Mouse (Mus musculus) C2C12 (cell line): Measurements from ENCODE around the gene Hoxa5. TPM values are rescaled to one million over a fixed set of nuclear protein-coding genes. Genes with fewer than 3 reads are reported as not detected.

ENCODE experiments used
- H3K27me3 ChIP-seq: one replicate; pipeline ENCODE4 v1.6.1; 2011; ENCODE audit not compliant: control insufficient read depth, insufficient read depth, insufficient read length
- H3K36me3 ChIP-seq: one replicate; pipeline ENCODE4 v1.6.1; 2011; ENCODE audit not compliant: control insufficient read depth, insufficient read depth
- H3K4me3 ChIP-seq: one replicate; pipeline ENCODE4 v1.5.1; 2011; ENCODE audit warnings: mild to moderate bottlenecking, control low read depth; ENCODE audit not compliant: poor library complexity, insufficient read depth, severe bottlenecking
- H3K79me2 ChIP-seq: one replicate; pipeline ENCODE4 v1.6.1; 2011; ENCODE audit not compliant: control insufficient read depth, insufficient read depth
- H3K79me3 ChIP-seq: one replicate; pipeline ENCODE4 v1.6.1; 2011; ENCODE audit warnings: low read depth, control low read depth
- H3ac ChIP-seq: one replicate; pipeline ENCODE3; 2011; ENCODE audit warnings: low read depth; ENCODE audit not compliant: control insufficient read depth, insufficient read length
- CEBPB ChIP-seq: IDR thresholded peaks from one replicate; pipeline ENCODE4 v1.6.1; 2011; ENCODE audit warnings: low read depth, mild to moderate bottlenecking, control low read depth, moderate library complexity
- CTCF ChIP-seq: IDR thresholded peaks from one replicate; pipeline ENCODE4 v1.5.1; 2011; ENCODE audit not compliant: control insufficient read depth, insufficient read depth, insufficient read length
- FOSL1 ChIP-seq: IDR thresholded peaks from one replicate; pipeline ENCODE4 v1.8.0; 2011; ENCODE audit warnings: mild to moderate bottlenecking, low read length; ENCODE audit not compliant: poor library complexity, insufficient read depth, severe bottlenecking
- MAX ChIP-seq: IDR thresholded peaks from one replicate; pipeline ENCODE4 v1.6.1; 2011; ENCODE audit warnings: mild to moderate bottlenecking, control low read depth
- MYOD1 ChIP-seq: IDR thresholded peaks from one replicate; pipeline ENCODE4 v1.6.1; 2011; ENCODE audit warnings: low read depth; ENCODE audit not compliant: control insufficient read depth, insufficient read length
- MYOG ChIP-seq: IDR thresholded peaks from one replicate; pipeline ENCODE4 v1.6.1; 2011; ENCODE audit not compliant: control insufficient read depth, insufficient read length; ENCODE audit errors: extremely low read depth
- USF1 ChIP-seq: IDR thresholded peaks from one replicate; pipeline ENCODE4 v1.6.1; 2011; ENCODE audit warnings: low read depth, mild to moderate bottlenecking, control low read depth, moderate library complexity
- polyA plus RNA-seq: library from polyadenylated mRNA; unstranded; fragments of >200 nt; fragmentation: generic; extraction: Trizol; gene quantifications from one replicate; pipeline ENCODE4 v1.2.1, GENCODE M21; 2012; ENCODE audit warnings: missing spikeins

Gene Hoxa5
- polyA plus RNA-seq, 1 experiment: 1.5 TPM

DNA sequence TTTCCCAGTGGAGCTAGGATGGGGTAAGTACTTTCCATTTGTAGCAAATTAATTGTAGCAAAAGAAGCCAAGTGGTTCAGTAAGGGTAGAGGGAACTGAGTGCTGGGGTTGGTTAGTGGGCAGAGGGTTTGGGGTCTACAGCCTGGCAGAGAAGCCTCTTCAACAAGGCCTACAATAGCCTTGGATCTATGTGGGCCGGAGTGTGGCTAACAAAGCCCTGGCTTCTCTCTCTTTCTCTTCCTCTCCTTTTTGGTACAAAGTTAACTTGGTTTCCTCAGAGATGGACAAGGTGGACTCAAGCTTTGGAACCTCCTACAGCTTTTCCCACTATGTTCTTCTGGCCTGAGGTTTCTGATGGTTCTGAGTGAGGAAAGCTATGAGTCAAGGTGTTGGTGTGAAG lies 3.1 kb downstream of the Hoxa5 start:
- H3K27me3 ChIP-seq: no peaks in the 10 kb centered on the region
- peaks cover 34% of the 10 kb centered on the region for H3K36me3 ChIP-seq

DNA sequence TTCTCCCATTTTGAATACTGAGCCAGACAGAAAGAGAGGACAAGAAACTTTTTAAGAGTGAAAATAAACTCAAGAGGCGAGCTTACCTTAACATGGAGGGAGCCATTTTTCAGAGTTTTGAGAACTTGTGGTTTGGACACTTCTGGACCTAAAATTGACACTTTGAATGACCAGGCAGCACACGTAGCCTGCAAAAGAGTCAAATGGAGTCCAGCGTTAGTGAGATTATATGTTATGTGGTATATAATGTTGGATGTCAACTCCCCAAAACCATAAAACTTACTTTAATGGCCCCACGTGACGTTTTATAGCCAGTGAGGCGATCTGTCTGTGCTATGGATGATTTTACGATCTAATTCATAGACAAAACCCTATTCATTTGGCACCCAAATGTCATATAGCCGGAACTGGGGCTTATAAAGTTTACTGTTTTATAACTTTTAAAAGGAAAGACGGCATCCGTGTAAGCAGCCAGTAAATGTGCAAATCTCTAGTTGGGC lies 3.6 kb downstream of the Hoxa5 start:
- no peak for TF ChIP-seq CTCF
- TF ChIP-seq FOSL1: no peak
- no peak for TF ChIP-seq MYOG
- TF ChIP-seq CEBPB: no peak
- no peaks in the 10 kb centered on the region for H3K79me2 ChIP-seq
- no peak overlapping the region for H3K4me3 ChIP-seq
- no peak overlapping the region for H3ac ChIP-seq
- peaks cover 29% of the 10 kb centered on the region for H3K36me3 ChIP-seq
- no peaks in the 10 kb centered on the region for H3K27me3 ChIP-seq
- no peaks in the 10 kb centered on the region for H3K79me3 ChIP-seq

More for the DNA sequence above, 3.1 kb downstream of the Hoxa5 start:
- Histone ChIP-seq H3ac (no peak overlapping the region), H3K4me3 (no peak overlapping the region), H3K79me2 (no peaks in the 10 kb centered on the region), H3K79me3 (no peaks in the 10 kb centered on the region)
- no peak for TF ChIP-seq MYOD1
- no peak for TF ChIP-seq MYOG
- no peak for TF ChIP-seq CEBPB
- no peak for TF ChIP-seq USF1
- TF ChIP-seq CTCF: no peak
- TF ChIP-seq MAX: no peak
- TF ChIP-seq FOSL1: no peak

DNA sequence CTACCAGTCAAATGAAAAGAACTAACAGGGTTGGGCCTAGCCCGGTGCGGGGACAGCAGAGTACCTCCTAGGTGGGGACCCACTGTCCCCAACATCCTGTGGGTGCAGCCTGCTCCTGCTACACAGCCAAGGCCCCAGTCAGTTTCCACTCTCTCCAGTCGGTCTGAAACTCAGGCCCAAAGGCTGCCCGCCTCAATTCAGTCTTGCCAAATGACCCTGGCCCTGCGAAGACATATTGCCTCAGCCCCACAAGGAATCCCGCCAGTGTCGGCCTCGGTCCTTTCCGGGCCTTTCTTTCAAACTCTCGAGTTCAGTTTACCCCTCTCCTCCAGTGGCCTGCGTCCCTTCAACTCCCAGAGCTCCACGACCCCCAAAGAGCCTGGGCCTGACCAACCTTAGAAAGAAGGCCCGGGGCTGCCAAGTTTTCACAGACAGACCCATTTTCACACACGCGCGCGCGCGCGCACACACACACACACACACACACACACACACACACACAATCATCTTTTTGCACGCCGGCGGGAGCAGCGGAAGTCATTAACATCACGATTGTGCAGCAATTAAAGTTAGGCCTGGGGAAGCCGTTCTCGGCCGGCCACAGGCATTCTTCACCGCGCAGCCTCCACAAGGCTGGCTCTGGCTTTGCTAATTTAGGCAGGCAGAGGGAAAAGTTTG lies 4.2 kb downstream of the Hoxa5 start:
- Histone ChIP-seq H3K4me3 (no peak overlapping the region), H3K79me2 (no peaks in the 10 kb centered on the region), H3K79me3 (no peaks in the 10 kb centered on the region), H3K27me3 (no peaks in the 10 kb centered on the region), H3K36me3 (peaks cover 23% of the 10 kb centered on the region), H3ac (no peak overlapping the region)
- TF ChIP-seq MAX (no peak), MYOD1 (no peak), FOSL1 (no peak), CTCF (no peak), CEBPB (no peak), USF1 (no peak), MYOG (no peak)

- Histone ChIP-seq H3ac (no peak overlapping the region), H3K27me3 (no peaks in the 10 kb centered on the region), H3K36me3 (peaks cover 9% of the 10 kb centered on the region), H3K4me3 (no peak overlapping the region), H3K79me3 (no peaks in the 10 kb centered on the region), H3K79me2 (no peaks in the 10 kb centered on the region)
- TF ChIP-seq CTCF: no peak
- no peak for TF ChIP-seq MYOG
- TF ChIP-seq USF1: no peak
- TF ChIP-seq FOSL1: no peak
- no peak for TF ChIP-seq MAX
Measured at GRCm38 (mm10) chr6:52197271-52197670, 7.1 kb downstream of the Hoxa5 start.

GRCm38 (mm10) chr6:52196811-52197210 lies 7.6 kb downstream of the Hoxa5 start:
- Histone ChIP-seq H3K36me3 (peaks cover 9% of the 10 kb centered on the region), H3K27me3 (no peaks in the 10 kb centered on the region), H3K79me3 (no peaks in the 10 kb centered on the region), H3K4me3 (no peak overlapping the region), H3ac (no peak overlapping the region), H3K79me2 (no peaks in the 10 kb centered on the region)
- TF ChIP-seq USF1 (no peak), MYOG (no peak), MYOD1 (no peak), FOSL1 (no peak), CEBPB (no peak), MAX (no peak), CTCF (no peak)
